Mouse (Mus musculus) kidney, adult 18-20 months (tissue): ENCODE measurements around the gene Mmp28.

Experiments used
- DNase-seq: peaks from one replicate; pipeline ENCODE4 v3.0.0; 2021

Mmp28 gene

DNA sequence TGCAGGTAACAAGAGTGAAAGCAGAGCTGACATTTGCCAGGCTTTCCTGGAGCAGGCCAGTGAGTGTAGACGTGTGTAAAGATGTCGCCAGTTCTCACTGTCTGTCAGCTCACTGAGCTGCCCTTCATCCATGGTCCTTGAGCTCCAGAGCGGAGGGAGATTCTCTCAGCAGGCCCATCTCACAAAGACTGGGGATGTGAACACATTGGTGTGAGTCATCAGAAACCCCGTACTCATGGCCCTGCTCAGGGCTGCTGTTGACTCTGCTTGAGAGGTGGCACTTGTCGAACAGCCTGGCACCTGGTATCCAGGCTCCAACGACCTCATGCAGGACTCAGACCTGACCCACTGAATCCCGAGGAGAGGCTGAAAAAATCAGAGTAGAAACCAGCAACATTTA, 59.1 kb downstream of the Mmp28 start:
- no peak for DNase-seq

DNA sequence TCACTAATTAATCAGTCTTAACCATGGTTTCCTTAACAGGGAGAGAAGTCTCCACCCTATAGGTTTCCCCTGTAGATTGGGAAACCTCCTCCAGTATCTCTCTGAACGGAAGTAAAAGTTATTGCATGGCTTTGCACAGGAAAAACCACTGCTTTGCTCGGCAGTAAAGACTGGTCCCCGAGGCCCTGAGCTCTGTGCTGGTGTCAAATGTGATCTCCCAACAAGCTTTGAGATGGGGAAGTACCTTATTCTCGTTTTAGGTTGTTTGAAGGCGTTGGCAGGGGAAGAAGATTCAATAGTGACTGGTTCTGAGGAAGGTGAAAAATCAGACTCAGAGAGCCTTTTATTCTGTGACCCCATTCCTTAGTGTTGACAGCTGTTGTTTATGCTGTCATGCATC, 64.1 kb downstream of the Mmp28 start:
- no peak for DNase-seq

GRCm38 (mm10) chr11:83397626-83398025, 65.2 kb downstream of the Mmp28 start:
- DNase-seq = no peak

DNA sequence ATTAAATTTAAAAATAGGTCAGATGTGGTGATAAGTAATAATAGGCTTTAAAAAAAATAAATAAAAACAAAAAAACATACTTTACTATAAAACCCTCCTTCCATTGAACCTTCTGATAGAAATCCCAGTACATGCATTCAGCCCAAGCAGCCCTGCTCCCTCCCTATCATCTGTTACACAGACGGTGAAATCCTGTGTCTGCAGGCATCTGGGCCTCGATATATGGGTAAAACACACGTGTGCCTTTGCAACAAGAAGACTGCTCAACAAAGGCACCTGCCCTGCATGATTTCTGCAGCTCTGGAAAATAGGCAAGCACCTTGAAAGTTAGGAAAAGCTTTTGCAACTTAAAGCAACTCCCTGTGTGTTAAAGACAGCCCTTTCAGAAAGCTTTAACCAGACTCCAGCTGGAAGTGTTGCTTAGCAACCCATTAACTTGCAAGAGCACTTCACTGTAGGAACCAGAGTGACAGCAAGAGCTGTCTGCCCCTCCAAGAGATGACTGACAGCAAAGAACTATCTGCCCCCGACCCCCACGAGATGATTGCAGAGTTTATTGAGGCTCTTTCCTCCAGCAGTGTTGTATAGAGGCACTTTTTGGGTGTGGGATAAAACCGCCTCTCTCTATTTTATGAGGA, 68.0 kb downstream of the Mmp28 start:
- DNase-seq = no peak

DNA sequence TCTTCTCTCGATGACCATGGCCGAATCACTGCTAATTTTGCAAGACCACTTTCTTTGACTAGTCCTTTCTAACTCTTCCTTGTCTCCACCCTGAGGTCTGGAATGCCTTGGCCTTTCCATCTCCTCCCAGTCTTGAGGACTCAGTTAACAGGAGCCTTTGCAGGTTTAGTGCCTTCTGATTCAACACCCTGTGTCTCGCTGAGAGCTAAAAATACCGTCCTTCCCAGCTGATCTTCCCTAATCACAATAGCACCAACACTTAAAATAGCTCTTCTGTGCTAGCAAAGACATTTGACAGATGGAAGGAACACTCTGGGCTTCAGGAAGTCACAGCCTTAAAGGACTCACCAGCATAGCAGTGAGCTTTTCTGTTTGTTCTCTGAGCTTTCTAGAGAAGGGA, 69.8 kb downstream of the Mmp28 start:
- DNase-seq = no peak
